Mouse (Mus musculus): Measurements from ENCODE around the gene Wdr77. TPM values are rescaled to one million over a fixed set of nuclear protein-coding genes. Genes with fewer than 3 reads are reported as not detected.

Gene Wdr77
- polyA plus RNA-seq, 1 experiment = 31.0 TPM

GRCm38 (mm10) chr3:105921959-105922358 is 37.2 kb upstream of the Wdr77 start:
- WGBS = 65% methylated on average over 2 of the region's 2 CpGs
- Histone ChIP-seq H3K4me3 (replicated peaks; ENCODE audit: extremely low read depth, low read depth, low read length) (no peak overlapping the region), H3K4me1 (ENCODE audit: control insufficient read depth, insufficient read depth, low read length) (no peaks in the 10 kb centered on the region; the same call in 1 of the 2 replicates)
- TF ChIP-seq POLR2A (IDR thresholded peaks at IDR 0.05; ENCODE audit: borderline replicate concordance, extremely low read depth, low read depth, low read length) (no peak), CTCF (IDR thresholded peaks at IDR 0.05; ENCODE audit: insufficient read depth, low read length) (no peak)
- DNase-seq = no peak

GRCm38 (mm10) chr3:105924616-105925015 is 34.6 kb upstream of the Wdr77 start:
- no peak overlapping the region for H3K4me3 ChIP-seq (replicated peaks; ENCODE audit: extremely low read depth, low read depth, low read length)
- DNase-seq = no peak
- 80% methylated on average over 9 of the region's 9 CpGs for WGBS
- H3K4me1 ChIP-seq (ENCODE audit: control insufficient read depth, insufficient read depth, low read length) = no peaks in the 10 kb centered on the region
- TF ChIP-seq CTCF (IDR thresholded peaks at IDR 0.05; ENCODE audit: insufficient read depth, low read length) = no peak
- TF ChIP-seq POLR2A (IDR thresholded peaks at IDR 0.05; ENCODE audit: borderline replicate concordance, extremely low read depth, low read depth, low read length) = no peak

GRCm38 (mm10) chr3:105927561-105928194 is 31.5 kb upstream of the Wdr77 start:
- 84% methylated on average over 7 of the region's 7 CpGs for WGBS
- H3K4me1 ChIP-seq (ENCODE audit: control insufficient read depth, insufficient read depth, low read length) = no peaks in the 10 kb centered on the region; the same call in 1 of the 2 replicates
- no peak for TF ChIP-seq POLR2A (IDR thresholded peaks at IDR 0.05; ENCODE audit: borderline replicate concordance, extremely low read depth, low read depth, low read length)
- TF ChIP-seq CTCF (IDR thresholded peaks at IDR 0.05; ENCODE audit: insufficient read depth, low read length) = no peak
- DNase-seq = no peak
- H3K4me3 ChIP-seq (replicated peaks; ENCODE audit: extremely low read depth, low read depth, low read length) = no peak overlapping the region

GRCm38 (mm10) chr3:105928195-105928569 is 31.0 kb upstream of the Wdr77 start:
- no peak overlapping the region for H3K4me3 ChIP-seq (replicated peaks; ENCODE audit: extremely low read depth, low read depth, low read length)
- TF ChIP-seq CTCF (IDR thresholded peaks at IDR 0.05; ENCODE audit: insufficient read depth, low read length) = no peak
- TF ChIP-seq POLR2A (IDR thresholded peaks at IDR 0.05; ENCODE audit: borderline replicate concordance, extremely low read depth, low read depth, low read length) = no peak
- no peak for DNase-seq
- WGBS = 79% methylated on average over 3 of the region's 3 CpGs
- H3K4me1 ChIP-seq (ENCODE audit: control insufficient read depth, insufficient read depth, low read length) = no peaks in the 10 kb centered on the region; the same call in 1 of the 2 replicates

- TF ChIP-seq CTCF (IDR thresholded peaks at IDR 0.05; ENCODE audit: insufficient read depth, low read length) = no peak
- TF ChIP-seq POLR2A (IDR thresholded peaks at IDR 0.05; ENCODE audit: borderline replicate concordance, extremely low read depth, low read depth, low read length) = no peak
- no peak for DNase-seq
- WGBS = 80% methylated on average over 6 of the region's 6 CpGs
Measured at GRCm38 (mm10) chr3:105928781-105929180, 30.4 kb upstream of the Wdr77 start.

GRCm38 (mm10) chr3:105929821-105930220 is 29.3 kb upstream of the Wdr77 start:
- TF ChIP-seq POLR2A (IDR thresholded peaks at IDR 0.05; ENCODE audit: borderline replicate concordance, extremely low read depth, low read depth, low read length) (no peak), CTCF (IDR thresholded peaks at IDR 0.05; ENCODE audit: insufficient read depth, low read length) (no peak)
- Histone ChIP-seq H3K4me3 (replicated peaks; ENCODE audit: extremely low read depth, low read depth, low read length) (no peak overlapping the region), H3K4me1 (ENCODE audit: control insufficient read depth, insufficient read depth, low read length) (no peaks in the 10 kb centered on the region; the same call in 1 of the 2 replicates)
- DNase-seq = no peak
- 60% methylated on average over 7 of the region's 7 CpGs for WGBS

More at GRCm38 (mm10) chr3:105928781-105929180, 30.4 kb upstream of the Wdr77 start:
- Histone ChIP-seq H3K4me3 (replicated peaks; ENCODE audit: extremely low read depth, low read depth, low read length) (no peak overlapping the region), H3K4me1 (ENCODE audit: control insufficient read depth, insufficient read depth, low read length) (no peaks in the 10 kb centered on the region; the same call in 1 of the 2 replicates)

- H3K4me1 ChIP-seq (ENCODE audit: control insufficient read depth, insufficient read depth, low read length) = peaks cover 4% of the 10 kb centered on the region; the same call in 1 of the 2 replicates
- no peak for DNase-seq
- WGBS = 85% methylated on average over 2 of the region's 2 CpGs
- H3K4me3 ChIP-seq (replicated peaks; ENCODE audit: extremely low read depth, low read depth, low read length) = no peak overlapping the region
- no peak for TF ChIP-seq CTCF (IDR thresholded peaks at IDR 0.05; ENCODE audit: insufficient read depth, low read length)
- no peak for TF ChIP-seq POLR2A (IDR thresholded peaks at IDR 0.05; ENCODE audit: borderline replicate concordance, extremely low read depth, low read depth, low read length)
Measured at GRCm38 (mm10) chr3:105931095-105931494, 28.1 kb upstream of the Wdr77 start.

- peaks cover 4% of the 10 kb centered on the region; the same call in 1 of the 2 replicates for H3K4me1 ChIP-seq (ENCODE audit: control insufficient read depth, insufficient read depth, low read length)
- WGBS = 52% methylated on average over 8 of the region's 8 CpGs
- no peak for TF ChIP-seq CTCF (IDR thresholded peaks at IDR 0.05; ENCODE audit: insufficient read depth, low read length)
- TF ChIP-seq POLR2A (IDR thresholded peaks at IDR 0.05; ENCODE audit: borderline replicate concordance, extremely low read depth, low read depth, low read length) = no peak
- no peak for DNase-seq
- H3K4me3 ChIP-seq (replicated peaks; ENCODE audit: extremely low read depth, low read depth, low read length) = no peak within 1 kb of the TSS
Measured at GRCm38 (mm10) chr3:105932240-105933071, 26.7 kb upstream of the Wdr77 start, which contains the start of gene I830077J02Rik. Gene I830077J02Rik, minus strand, starts transcription at chr3:105932664.

- TF ChIP-seq POLR2A (IDR thresholded peaks at IDR 0.05; ENCODE audit: borderline replicate concordance, extremely low read depth, low read depth, low read length) = no peak
- no peak for TF ChIP-seq CTCF (IDR thresholded peaks at IDR 0.05; ENCODE audit: insufficient read depth, low read length)
- 89% methylated on average over 6 of the region's 6 CpGs for WGBS
- H3K4me3 ChIP-seq (replicated peaks; ENCODE audit: extremely low read depth, low read depth, low read length) = no peak overlapping the region
- peaks cover 4% of the 10 kb centered on the region; the same call in 1 of the 2 replicates for H3K4me1 ChIP-seq (ENCODE audit: control insufficient read depth, insufficient read depth, low read length)
- no peak for DNase-seq
Measured at GRCm38 (mm10) chr3:105933926-105934325, 25.2 kb upstream of the Wdr77 start.

Measured in lung, adult 2 months (tissue).